Mouse (Mus musculus) lung, postnatal 14 days (tissue): ENCODE results near the gene Dclk2.

Experiments used
- DNase-seq: peaks from one replicate; pipeline ENCODE4 v3.0.0; 2021

The Dclk2 gene

DNA sequence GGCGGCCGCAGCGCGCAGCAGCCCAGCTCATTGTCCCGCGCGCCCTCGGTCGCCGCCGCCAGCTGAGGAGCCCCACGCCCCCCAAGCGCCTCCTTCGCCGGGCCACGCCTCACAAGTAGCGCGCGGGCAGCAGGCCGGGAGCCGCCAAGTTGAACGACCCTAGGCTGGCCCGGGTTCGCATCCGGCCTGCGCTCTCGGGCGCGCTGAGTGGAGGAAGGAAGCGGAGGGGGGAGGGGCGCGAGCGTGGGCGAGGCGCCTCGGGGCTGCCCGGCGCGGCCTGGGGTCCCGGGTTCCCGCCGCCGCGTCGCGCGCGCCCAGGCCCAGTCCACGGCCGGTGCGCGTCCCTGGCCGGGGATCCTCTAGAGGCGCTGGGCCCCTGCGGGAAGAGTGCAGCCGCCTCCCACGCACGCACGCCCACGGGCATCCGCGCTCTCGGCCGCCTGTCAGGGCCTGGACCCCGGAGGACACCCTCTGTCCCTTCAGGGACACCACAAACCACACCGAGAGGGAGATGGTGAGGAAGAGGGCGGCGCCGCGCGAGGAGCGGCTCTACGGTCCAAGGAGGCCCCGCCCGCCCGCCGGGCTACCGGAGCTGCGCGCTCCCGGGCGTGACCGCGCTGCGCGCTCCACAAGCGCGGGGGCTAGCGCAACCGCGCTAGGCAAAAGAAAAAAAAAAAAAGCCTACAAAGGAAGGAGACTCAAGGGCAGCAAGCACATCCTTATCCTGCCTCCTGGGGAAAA, at the start of gene Dclk2:
TSS of gene Dclk2 (minus strand) at position 510 of the 741 bp plus-strand sequence.
- DNase-seq, result peak; percentile 74

DNA sequence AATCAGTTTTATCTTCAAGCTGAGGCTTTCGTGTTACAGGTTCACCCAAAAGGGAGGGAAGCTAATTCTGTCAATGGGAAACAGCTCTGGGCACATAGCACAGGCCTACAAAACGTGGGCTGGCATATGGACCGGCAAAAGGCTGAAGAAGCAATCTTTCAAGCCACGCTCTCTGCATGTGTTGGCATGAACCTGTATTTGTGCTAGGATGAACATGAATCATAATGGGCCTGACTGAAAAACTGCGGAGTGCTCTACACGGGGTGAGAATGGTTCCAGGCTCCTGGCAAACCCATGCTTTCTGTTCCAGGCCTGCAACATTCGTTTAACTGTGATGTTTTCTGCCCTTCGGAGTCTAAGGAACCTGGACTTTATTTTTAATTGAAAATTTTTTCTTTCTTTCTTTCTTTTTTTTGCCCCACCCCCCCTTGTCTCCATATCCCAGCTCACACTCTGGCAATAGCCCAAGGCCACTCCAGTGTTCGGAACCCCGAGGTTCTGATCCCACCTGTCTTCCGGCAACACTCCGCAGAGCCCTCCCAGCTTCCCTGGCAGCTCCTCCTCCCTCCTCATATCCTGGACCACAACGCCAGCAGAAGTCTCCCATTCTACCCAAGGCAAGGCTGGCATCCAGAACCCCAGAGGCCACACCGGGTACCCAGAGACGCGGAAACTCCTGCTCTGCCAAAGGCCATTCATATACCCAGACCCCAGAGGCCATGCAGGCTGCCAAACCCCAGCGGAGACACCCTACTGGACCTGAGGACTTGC, 42.2 kb upstream of the Dclk2 start:
- DNase-seq, result no peak

DNA sequence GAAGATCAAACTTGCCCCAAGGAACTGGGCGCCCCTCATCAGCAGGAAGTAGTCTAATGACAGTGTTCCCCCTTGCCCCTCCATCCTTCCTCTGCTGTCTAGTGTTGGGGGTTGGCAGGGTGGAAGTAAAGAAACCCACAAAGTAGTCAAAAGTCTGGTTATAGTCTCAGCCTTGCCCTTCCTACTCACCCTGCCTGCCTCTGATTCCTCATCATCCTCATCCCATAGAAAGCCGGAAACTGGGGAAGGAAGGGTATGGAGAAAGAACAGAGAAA, 40.7 kb upstream of the Dclk2 start:
- DNase-seq, result no peak

DNA sequence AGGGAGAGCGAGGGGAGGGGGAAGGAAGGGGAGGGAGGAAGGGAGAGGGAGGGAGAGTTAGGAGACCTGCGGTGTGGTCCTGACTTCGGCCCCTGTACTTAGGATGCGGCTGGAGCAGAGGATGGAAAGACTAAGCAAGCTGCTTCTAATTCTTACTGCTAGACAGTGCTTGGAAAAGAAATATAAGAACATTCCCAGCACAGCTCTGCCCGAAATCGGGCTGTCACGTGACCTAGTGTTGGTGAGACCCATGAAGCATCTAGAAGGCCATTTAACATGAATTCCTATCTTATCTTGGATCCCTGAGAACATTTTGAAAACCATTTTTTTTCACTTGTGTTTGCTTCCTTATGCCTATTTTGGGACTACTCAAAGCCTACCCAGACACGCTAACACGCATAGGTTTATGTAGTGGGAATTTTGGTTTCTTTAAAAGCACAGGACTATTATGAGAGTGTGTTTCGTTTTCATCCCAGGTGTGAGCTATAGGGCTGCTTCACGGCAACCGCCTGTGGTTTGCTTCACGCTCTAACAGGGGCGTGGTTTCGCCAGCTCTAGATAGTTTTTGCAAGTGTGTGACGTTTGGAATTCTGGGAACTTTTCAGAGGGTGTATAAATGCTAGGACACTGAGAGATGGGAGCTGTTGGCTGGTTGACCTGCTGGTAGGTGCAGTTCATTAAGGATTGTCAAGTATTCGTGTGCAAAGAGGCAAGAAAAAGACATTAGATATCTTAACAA, 40.2 kb upstream of the Dclk2 start:
- no peak for DNase-seq

DNA sequence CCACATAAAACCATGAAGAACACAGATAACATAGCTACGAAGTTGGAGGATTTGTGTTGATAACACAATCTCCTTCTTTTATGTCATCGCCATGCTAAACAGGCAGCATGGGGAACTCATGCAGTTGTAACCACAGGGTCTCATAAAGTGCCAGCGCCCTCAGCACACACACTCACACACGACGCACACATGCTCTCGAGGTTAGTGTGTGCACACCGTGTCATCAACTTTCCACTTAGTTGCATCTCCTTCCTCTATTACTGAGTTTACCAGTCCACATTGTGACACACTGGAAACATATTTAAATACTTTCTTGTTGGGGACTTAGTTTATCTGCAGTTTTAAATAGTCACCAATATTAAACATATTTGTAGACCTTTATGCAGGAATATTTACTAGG, 38.4 kb upstream of the Dclk2 start:
- no peak for DNase-seq

DNA sequence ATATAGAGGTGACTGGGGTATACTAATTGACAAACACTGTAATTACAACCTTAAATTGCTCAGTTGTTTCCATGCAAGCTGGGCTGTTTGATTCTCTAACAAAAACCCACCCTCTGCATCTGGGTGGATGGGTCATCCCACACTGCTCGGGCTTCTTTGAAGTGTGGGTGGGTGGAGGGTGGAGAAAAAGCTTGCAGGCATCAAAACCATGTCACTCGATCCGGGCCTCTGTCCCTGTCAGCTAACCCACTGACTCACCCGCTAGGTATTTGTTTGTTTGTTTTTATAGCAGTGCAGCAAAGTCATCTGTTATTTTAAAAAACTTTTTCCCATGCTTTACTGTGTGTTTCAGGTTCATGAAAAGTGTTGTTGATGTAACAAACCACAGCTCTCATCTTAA, 34.7 kb upstream of the Dclk2 start:
- no peak for DNase-seq

DNA sequence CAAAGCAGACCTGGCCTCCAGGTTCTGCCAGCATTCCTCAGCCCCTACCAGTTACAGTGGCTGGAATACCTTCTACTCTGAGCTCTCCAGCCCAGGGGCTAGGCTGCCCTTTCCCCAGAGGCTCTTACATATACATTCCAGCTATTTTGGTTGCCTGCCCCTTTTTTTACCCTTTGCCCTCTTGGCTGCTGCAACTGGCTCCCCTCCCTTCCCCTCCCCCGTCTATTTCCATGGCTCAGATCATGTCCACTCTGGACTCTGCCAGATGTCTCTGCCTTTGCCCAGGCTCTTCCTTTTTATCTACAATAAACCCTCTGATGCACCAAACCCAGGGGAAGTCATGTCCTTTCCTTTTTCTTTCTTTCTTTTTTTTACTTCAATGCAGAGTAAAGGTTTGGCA, 33.9 kb upstream of the Dclk2 start:
- no peak for DNase-seq

DNA sequence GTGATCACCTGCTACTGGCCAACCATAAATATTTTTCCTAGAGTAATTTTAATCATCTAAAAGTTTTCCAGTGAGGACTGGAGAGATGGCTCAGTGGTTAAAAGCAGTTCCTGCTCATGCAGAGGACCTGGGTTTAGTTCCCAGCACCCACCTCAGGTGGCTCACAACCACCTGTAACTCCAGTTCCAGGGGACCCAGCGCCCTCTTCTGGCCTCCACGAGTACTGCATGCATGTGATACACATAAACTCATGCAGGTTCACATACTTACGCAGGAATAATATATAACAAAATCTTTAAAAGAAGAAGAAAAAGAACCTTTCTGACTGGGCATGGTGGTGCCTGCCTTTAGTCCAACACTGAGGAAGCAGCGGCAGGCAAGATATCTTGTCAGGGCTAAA, 33.2 kb upstream of the Dclk2 start:
- DNase-seq, result no peak

DNA sequence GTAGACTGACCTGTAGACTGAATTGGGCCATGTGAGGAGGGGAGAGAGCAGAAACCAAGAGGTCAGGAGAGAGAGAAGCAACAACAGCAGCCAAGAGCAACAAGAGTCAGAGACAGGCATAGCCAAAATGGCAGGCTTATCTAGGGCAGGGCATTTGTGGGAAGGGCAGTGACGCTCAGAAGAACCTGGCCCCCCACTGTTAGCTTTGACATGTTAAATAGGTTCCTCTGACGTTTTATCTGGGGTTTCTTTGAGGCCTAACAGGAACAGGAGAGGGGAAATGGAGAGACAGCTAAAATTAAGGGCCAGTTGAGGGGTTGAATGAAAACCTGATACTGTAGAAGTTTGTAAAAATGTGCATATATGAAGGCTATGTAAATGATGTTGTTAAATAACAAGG, 30.0 kb upstream of the Dclk2 start:
- DNase-seq, result no peak

DNA sequence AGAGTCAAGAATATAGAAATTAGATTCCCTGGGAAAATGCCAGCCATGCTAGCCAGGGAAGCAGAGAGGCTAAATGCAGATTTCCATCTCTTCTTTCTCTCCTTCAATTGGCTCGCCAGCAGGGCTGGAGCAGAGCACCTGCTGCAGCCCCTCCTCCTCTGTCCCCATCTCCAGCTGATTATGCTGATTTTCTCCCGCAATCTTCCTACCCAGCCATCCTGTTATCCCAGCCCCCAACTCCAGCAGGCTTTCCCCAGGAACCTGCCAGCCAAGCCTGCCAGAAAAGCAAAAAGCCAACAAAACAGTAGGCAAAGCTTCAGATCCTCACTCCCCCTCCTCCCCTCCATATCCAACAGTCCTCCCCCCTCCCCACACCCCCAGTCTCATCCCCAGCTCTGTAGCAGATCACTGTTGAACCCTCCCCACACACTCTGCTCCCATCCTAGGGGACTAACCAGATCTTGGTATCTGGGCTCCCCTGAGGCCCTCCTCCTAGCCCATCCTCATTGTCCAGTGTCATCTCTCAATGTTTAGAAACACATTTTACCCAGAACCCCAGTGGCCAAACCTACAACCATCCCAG, 15.7 kb upstream of the Dclk2 start:
- DNase-seq, result no peak

DNA sequence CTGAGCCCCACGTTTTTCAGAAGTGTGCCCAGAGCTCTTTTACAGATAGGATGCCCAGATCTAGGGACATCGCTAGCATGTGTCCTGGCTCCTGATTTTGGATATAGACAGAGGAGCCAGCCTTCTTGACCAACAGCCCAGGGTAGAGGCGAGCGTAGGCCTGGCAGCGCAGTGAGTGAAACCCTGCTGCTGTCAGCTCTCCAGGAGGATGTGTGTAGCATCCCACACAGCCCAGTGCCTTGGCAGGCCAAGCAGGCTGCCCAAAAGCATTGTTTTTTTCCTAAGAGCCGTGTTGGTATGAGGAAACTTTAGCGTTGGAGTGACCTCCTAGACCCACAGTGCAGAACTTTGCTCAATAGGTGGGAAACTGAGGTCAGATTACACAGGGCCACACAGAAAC, 12.8 kb upstream of the Dclk2 start:
- no peak for DNase-seq

DNA sequence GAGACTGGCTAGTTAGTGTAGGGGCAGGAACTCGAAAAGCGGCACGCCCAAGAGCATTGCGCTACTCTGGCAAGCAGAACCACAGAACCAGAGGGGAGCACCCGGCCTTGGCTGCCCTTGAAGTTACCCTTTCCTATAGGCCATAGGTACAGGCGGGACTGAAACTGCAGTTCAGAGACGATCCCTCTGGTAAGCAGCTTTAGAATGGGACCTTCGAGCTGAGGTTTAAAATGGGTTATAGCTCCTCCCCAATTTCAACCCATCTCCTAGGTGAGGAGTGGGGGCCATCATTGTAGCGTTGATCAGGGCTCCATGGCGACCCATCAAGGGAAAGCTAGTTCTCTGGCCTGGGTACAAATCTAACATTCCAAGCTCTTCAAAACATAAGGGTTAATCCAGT, 3.0 kb upstream of the Dclk2 start:
- DNase-seq, result no peak

DNA sequence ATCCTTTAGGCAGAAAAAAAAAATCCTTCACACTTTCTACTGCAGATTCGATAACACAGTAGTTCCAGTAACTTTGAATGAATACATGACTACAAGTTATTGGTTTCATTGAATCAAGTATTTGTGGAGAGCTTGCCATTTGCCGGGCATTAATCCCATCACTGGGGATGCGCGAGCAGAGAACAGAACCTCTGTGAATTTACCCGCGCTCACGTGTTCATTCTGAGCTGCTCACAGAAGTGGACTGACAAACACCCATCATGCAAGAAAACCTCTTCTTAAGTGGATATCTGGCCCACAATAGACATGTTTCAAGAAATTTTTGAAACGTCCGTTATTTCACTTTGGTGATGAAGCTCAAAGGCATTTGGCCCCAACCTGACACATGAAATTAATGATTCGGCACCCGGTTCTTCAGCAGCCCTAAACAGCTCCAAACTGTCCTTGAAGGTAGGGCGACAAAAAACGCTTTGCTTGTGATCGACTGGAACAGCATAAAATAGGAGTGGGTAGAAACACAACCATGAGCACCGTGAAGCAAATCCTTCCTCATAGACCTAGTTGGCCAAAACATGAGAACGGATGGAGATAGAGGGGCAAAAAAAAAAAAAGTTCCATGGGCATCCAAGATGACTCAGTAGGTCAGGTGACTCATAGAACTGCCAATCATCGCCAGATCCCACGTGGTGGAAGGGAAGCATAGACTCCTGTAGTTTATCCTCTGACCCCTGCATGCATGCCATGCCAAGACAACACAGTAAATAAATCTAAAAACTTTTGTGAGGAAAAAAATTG, 726 bp upstream of the Dclk2 start:
- no peak for DNase-seq

DNA sequence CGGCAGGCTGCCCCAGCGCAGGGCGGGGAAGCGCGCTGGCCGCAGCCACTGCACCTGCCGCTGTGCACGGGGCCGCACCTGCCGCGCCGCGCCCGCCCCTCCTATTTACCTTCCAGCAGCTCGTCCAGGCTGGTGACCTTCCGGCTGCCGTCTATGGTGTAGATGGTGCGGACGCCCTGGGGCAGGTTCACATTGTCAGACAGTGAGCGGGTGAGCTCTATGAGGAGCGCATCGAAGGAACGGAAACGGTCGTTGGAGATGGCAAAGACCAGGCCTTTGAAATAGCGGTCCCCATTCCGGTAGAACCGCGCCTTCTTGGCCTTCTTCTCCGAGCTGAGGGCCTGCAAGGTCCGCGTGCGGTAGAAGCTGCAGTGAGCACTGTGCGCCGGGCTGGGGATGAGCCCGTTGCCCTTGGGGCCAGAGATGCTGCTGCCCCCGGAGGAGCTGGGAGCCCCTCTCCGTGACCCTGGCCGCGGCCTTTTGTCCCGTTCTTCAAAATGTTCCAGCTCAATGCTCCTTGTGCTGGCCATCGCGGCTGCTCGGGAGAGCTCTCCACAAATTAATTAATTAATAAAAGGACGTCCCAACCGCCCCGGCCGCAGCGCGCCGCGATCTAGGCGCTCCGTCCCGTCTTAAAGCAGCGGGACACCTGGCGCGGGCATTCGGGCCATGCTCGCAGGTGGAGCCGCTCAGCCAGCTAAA, 860 bp downstream of the Dclk2 start:
- no peak for DNase-seq

DNA sequence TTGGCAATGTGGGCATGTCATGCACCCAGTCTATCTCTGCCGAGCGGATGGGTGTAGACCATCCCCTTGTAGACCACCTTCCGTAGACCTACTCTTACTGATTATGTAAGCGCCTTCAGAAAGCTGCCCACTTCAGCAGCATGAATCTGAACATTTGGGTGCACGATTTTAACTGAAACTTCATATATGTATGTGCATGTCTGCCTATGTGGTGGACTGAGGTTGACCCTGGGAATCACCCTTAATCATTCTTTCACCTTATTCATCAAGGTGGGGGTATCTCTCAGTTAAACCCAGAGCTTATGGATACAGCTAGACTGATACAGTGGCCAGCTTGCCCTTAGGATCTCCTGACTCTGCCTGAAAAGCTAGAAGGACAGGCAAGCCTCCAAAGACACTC, 3.6 kb downstream of the Dclk2 start:
- no peak for DNase-seq

DNA sequence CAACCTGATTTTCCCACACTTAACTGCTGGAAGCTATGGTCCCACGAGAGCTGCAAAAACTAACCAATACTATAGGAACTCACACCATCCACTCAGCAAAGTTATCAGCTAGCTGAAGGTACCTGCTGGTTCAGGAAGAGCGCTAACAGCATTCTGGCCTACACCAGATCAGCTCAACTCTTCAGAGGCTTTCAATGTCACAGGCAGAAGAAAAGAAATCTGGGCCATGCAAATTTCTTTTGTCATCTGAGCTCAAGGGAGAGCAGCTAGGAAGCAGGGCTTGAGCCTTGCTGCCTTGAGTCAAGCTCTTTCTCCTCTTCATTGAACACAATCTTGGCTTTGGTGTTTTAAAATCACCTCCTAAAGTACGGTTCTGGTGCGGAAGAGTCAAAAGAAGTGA, 4.0 kb downstream of the Dclk2 start:
- DNase-seq, result no peak

DNA sequence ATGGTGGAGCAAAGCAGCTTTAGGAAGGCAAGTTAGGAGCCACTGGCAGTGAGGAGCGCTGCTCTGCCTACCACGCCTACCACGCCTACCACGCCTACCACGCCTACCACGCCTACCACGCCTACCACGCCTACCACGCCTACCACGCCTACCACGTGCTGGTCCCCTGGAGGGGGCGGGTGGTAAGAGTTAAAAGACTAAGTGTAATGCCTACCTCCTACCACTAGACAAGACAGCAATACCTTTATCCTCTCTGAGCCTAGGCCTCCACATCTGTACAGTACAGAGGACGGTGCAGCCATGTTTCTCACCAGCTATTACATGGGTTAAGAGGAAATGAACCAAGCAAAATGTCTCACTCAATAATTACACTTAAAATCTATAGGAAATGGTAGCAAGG, 5.4 kb downstream of the Dclk2 start:
- DNase-seq, result no peak

DNA sequence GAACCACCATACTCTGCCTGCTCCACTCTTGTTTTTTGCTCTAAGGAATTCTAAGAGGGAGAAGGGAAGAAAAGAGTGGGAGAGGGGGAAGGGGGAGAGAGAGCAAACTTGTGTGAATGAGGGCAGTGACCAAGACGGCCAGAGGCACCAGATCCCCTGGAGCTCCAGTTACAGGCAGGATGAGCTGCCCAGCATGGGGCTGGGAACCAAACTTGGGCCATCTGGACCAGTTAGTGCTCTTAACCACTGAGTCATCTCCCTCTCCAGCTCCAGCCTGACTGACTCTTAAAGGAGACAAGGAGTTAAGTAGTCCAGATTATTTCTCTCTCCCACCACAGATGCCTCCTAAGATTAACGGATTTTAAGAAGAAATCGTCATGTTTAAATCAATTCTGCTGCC, 6.3 kb downstream of the Dclk2 start:
- no peak for DNase-seq

DNA sequence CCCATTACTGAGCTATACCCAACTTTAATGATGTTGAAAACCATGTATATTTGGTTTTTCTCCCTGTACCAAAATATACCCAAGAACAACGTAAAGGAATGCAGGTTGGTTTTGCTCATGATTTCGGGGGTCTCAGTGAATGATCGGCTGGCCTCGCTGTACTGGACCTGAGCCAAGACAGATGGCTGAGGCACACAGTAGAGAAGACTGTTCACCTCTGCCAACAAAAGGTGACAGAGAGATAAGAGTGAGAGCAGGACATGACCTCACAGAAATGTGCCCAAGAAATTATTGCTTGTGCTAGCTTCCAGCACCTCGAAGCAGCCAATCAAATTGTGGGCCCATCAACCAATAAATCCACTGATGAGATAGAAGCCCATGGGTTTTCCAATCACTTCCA, 22.3 kb downstream of the Dclk2 start:
- no peak for DNase-seq

DNA sequence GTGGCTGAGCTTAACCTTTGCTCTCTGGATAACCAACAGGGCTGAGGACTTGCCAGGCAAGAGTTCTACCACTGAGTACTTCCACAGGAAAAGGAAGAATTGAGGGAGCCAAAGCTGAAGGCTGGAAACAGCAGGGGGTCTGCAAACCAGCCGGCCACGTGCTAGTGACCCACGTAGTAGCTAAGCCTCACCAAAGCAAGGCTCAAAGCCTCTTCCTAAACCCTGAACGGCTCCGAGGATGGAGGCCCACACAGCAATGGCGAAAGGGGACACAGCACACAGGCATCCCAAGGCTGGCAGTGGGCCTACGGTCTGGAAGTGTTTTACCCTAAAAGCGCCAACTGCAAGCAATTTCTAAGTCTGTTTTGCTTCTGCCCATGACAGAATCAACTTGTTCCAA, 23.1 kb downstream of the Dclk2 start:
- DNase-seq, result no peak

DNA sequence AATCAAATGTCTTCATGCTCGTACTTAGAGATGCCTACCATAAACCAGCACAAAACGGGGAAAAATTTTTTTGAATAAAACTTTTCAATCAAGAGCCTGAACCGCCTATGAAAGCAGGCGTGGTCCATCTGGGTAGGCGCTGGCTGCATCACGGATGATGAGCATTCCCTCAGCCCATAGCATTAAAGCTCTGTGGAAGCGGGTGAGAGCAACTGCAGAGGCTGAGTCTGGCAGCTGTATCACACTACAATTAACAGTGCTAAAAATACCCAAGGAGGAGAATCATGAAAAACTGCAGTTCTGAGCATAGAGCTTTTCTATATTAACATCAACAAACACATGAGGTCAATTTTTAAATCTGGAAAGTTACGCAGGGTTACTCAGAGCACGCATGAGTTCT, 23.6 kb downstream of the Dclk2 start:
- no peak for DNase-seq

DNA sequence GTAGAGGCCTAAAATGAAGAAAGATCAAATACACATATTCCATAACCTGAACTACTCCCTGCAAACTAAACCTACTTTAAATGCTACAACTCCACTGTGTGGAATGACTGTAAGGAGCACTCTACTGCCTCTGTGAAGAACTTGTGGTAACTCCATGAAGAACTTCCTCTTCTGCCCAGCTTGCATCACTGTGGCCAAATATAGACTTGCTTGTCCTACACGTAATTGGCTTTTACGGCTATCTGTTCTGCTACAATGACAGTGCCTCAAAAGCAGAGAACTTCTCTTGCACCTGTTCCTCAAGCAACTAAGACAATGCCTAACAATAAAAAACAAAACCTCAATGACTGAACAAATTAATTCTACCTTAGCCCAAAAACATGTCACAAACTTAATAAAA, 26.2 kb downstream of the Dclk2 start:
- DNase-seq, result no peak
